Mouse (Mus musculus) G1E (cell line): Measurements from ENCODE around the gene Mgst2.

Experiments used
- CTCF ChIP-seq: IDR thresholded peaks from 2 replicates; pipeline ENCODE4 v1.5.1; 2012; ENCODE audit warnings: low read depth, low read length, inconsistent platforms, mixed read lengths
- GATA1 ChIP-seq: IDR thresholded peaks from 2 replicates; pipeline ENCODE4 v1.6.1; 2012; ENCODE audit warnings: borderline replicate concordance, low read length, inconsistent platforms, mixed read lengths
- GATA2 ChIP-seq: IDR thresholded peaks from 2 replicates; pipeline ENCODE4 v1.6.1; 2012; ENCODE audit warnings: low read depth, low read length, inconsistent platforms, borderline replicate concordance
- POLR2AphosphoS5 ChIP-seq: IDR thresholded peaks from 2 replicates; pipeline ENCODE4 v1.6.1; 2012; ENCODE audit warnings: low read depth, low read length, inconsistent platforms; ENCODE audit not compliant: insufficient replicate concordance
- TAL1 ChIP-seq: conservative IDR thresholded peaks from 2 replicates; pipeline ENCODE4 v1.6.1; 2012; ENCODE audit warnings: low read depth, low read length, inconsistent platforms, mixed read lengths

GRCm38 (mm10) chr3:51635960-51636359 is 24.2 kb upstream of the Mgst2 start:
- TF ChIP-seq CTCF: no peak
- TF ChIP-seq TAL1: no peak
- no peak for TF ChIP-seq POLR2AphosphoS5
- no peak for TF ChIP-seq GATA1
- TF ChIP-seq GATA2: no peak
